Mouse (Mus musculus): ENCODE results near the gene Snrnp27.

GRCm38 (mm10) chr6:86640161-86640560 lies 44.2 kb downstream of the Snrnp27 start:
- no peak for TF ChIP-seq CTCF (IDR thresholded peaks at IDR 0.05; ENCODE audit: low read depth)
- no peak for TF ChIP-seq EP300 (IDR thresholded peaks at IDR 0.05; ENCODE audit: low read depth)
